Mouse (Mus musculus) gastrocnemius, postnatal 10 days (tissue): ENCODE results near the gene Olfr715b. TPM values are rescaled to one million over a fixed set of nuclear protein-coding genes. Genes with fewer than 3 reads are reported as not detected.
"Not testable (repeated sequence)": the region's sequence is repeated elsewhere in the genome, so short reads cannot be mapped to it uniquely, and the experiment has no call there.

Experiments
- DNase-seq: peaks from one replicate; pipeline ENCODE4 v3.0.0; 2021; ENCODE audit warnings: mixed read lengths
- long read RNA-seq, 2 experiments: library from polyadenylated mRNA; stranded (forward); transcript quantifications; one replicate each; pipeline ENCODE4 v2.0.0; 2021
- total RNA-seq, 2 experiments: library from RNA; stranded (reverse); gene quantifications; 2 replicates each; pipeline ENCODE4 v1.2.3; 2021

Olfr715b gene
- not detected for total RNA-seq
- long read RNA-seq, experiment 1: 0 reads
- long read RNA-seq, experiment 2: 0 reads

GRCm38 (mm10) chr7:107110269-107110668 lies at the start of gene Olfr715b:
Gene Olfr715b (minus strand): TSS chr7:107110369.
- not testable (repeated sequence) for DNase-seq

- not testable (repeated sequence) for DNase-seq
Measured at GRCm38 (mm10) chr7:107138027-107138426, 27.9 kb upstream of the Olfr715b start, which contains the start of gene Olfr716. Gene Olfr716 (plus strand): TSS chr7:107138327.

- not testable (repeated sequence) for DNase-seq
Measured at GRCm38 (mm10) chr7:107130983-107131382, 20.8 kb upstream of the Olfr715b start, which contains the start of gene Olfr715. Gene Olfr715 (minus strand): TSS chr7:107131083.

GRCm38 (mm10) chr7:107092920-107093319 lies 17.2 kb downstream of the Olfr715b start, which contains the start of gene Olfr17:
Gene Olfr17 (plus strand): TSS chr7:107093220.
- no peak for DNase-seq

- no peak for DNase-seq
Measured at GRCm38 (mm10) chr7:107070681-107071080, 39.5 kb downstream of the Olfr715b start, which contains the start of gene Olfr714. Gene Olfr714 (plus strand): TSS chr7:107070981.

Other genes with a start within 250 kb of the Olfr715b start
- gene Olfr704, start 247.2 kb downstream of the Olfr715b start, total RNA-seq: not detected
- gene Olfr705, start 233.5 kb downstream of the Olfr715b start, total RNA-seq: not detected
- gene Olfr706, start 222.2 kb downstream of the Olfr715b start, total RNA-seq: not detected
- gene Olfr707, start 209.1 kb downstream of the Olfr715b start, total RNA-seq: not detected
- not detected for gene Olfr1532-ps1, start 202.4 kb downstream of the Olfr715b start, total RNA-seq
- gene Olfr709-ps1, start 178.2 kb downstream of the Olfr715b start, total RNA-seq: not detected
- gene Olfr710, start 162.1 kb downstream of the Olfr715b start, total RNA-seq: not detected
- not detected for gene Olfr6, start 146.4 kb downstream of the Olfr715b start, total RNA-seq
- gene Olfr711, start 134.9 kb downstream of the Olfr715b start, total RNA-seq: not detected
- gene Olfr2, start 104.3 kb downstream of the Olfr715b start, total RNA-seq: not detected
- not detected for gene Olfr713, start 79.2 kb downstream of the Olfr715b start, total RNA-seq
- not detected for gene Olfr714, start 39.4 kb downstream of the Olfr715b start, total RNA-seq
- not detected for gene Olfr17, start 17.1 kb downstream of the Olfr715b start, total RNA-seq
- not detected for gene Olfr715, start 20.7 kb upstream of the Olfr715b start, total RNA-seq
- not detected for gene Olfr716, start 28.0 kb upstream of the Olfr715b start, total RNA-seq
- gene Nlrp14, start 56.6 kb upstream of the Olfr715b start, total RNA-seq: not detected
- gene Rbmxl2, start 99.1 kb upstream of the Olfr715b start, total RNA-seq: not detected